Mouse (Mus musculus) MEL (cell line): ENCODE measurements around the gene Plet1. TPM values are rescaled to one million over a fixed set of nuclear protein-coding genes. Genes with fewer than 3 reads are reported as not detected.

Experiments
- DNase-seq: peaks from one replicate; pipeline ENCODE4 v3.0.0; 2011; ENCODE audit warnings: low read depth, low spot score
- H3K27ac ChIP-seq: 2 replicates; pipeline ENCODE4 v1.5.1; 2012; ENCODE audit warnings: low read depth, mild to moderate bottlenecking, control low read depth, low read length, moderate library complexity; ENCODE audit not compliant: control insufficient read depth
- H3K27me3 ChIP-seq, 2 experiments: fragments of 150-350 bp in 1 of 2; sonication (generic) in 1 of 2; 2 replicates each; pipeline ENCODE4 v1.6.1; 2012; ENCODE audit warnings: low read length in 2 of 2, mild to moderate bottlenecking in 2 of 2, improper control_type of control experiment in 1 of 2, moderate library complexity in 1 of 2; ENCODE audit not compliant: insufficient read depth in 2 of 2, control insufficient read depth in 1 of 2
- H3K36me3 ChIP-seq, 2 experiments: 2 replicates each; pipeline ENCODE4 v1.6.1; 2012 to 2014; ENCODE audit warnings: low read length in 2 of 2, improper control_type of control experiment in 1 of 2, inconsistent platforms in 1 of 2, mild to moderate bottlenecking in 1 of 2; ENCODE audit not compliant: insufficient read depth in 2 of 2, control insufficient read depth in 1 of 2
- H3K4me1 ChIP-seq, 2 experiments: fragments of 150-350 bp in 1 of 2; sonication (generic) in 1 of 2; 2 replicates each; pipeline ENCODE4 v1.6.1; 2012; ENCODE audit warnings: low read length in 2 of 2, improper control_type of control experiment in 1 of 2, mild to moderate bottlenecking in 1 of 2; ENCODE audit not compliant: insufficient read depth in 2 of 2, control insufficient read depth in 1 of 2
- H3K4me3 ChIP-seq, 2 experiments: fragments of 150-350 bp in 1 of 2; sonication (generic) in 1 of 2; 2 replicates each; pipeline ENCODE4 v1.5.1; 2012; ENCODE audit warnings: low read depth in 2 of 2, low read length in 2 of 2, mild to moderate bottlenecking in 2 of 2, moderate library complexity in 2 of 2, control low read depth in 1 of 2, improper control_type of control experiment in 1 of 2; ENCODE audit not compliant: control insufficient read depth in 1 of 2, insufficient read depth in 1 of 2
- H3K79me2 ChIP-seq: 2 replicates; pipeline ENCODE4 v1.6.1; 2012; ENCODE audit warnings: mild to moderate bottlenecking, low read length, moderate library complexity; ENCODE audit not compliant: control insufficient read depth, poor library complexity, insufficient read depth
- H3K9ac ChIP-seq: 2 replicates; pipeline ENCODE4 v1.6.1; 2012; ENCODE audit warnings: low read depth, mild to moderate bottlenecking, control low read depth, low read length, moderate library complexity; ENCODE audit not compliant: control insufficient read depth, poor library complexity, severe bottlenecking
- H3K9me3 ChIP-seq: fragments of 150-350 bp; sonication (generic); replicated peaks from 2 replicates; pipeline ENCODE4 v1.6.1; 2012; ENCODE audit warnings: mild to moderate bottlenecking, low read length, improper control_type of control experiment, moderate library complexity; ENCODE audit not compliant: insufficient read depth
- CHD1 ChIP-seq: IDR thresholded peaks from 2 replicates; pipeline ENCODE4 v1.6.1; 2012; ENCODE audit warnings: low read depth, mild to moderate bottlenecking, inconsistent platforms, low read length, improper control_type of control experiment
- CHD2 ChIP-seq: IDR thresholded peaks from 2 replicates; pipeline ENCODE4 v1.6.1; 2011; ENCODE audit warnings: low read length, improper control_type of control experiment
- EP300 ChIP-seq, 2 experiments: IDR thresholded peaks; 2 replicates each; pipeline ENCODE4 v1.6.1; 2011; ENCODE audit warnings: improper control_type of control experiment in 2 of 2, low read length in 2 of 2, low read depth in 1 of 2, mild to moderate bottlenecking in 1 of 2
- ETS1 ChIP-seq: IDR thresholded peaks from 2 replicates; pipeline ENCODE4 v1.6.1; 2012; ENCODE audit warnings: low read depth, mild to moderate bottlenecking, inconsistent platforms, low read length, improper control_type of control experiment, moderate library complexity
- GABPA ChIP-seq: IDR thresholded peaks from 2 replicates; pipeline ENCODE4 v1.6.1; 2012; ENCODE audit warnings: low read depth, mild to moderate bottlenecking, inconsistent platforms, low read length, improper control_type of control experiment, moderate library complexity
- GATA1 ChIP-seq: IDR thresholded peaks from 2 replicates; pipeline ENCODE4 v1.6.1; 2011; ENCODE audit warnings: low read depth, low read length, improper control_type of control experiment
- JUND ChIP-seq: IDR thresholded peaks from 2 replicates; pipeline ENCODE4 v1.6.1; 2011; ENCODE audit warnings: low read depth, mild to moderate bottlenecking, improper control_type of control experiment, low read length
- KAT2A ChIP-seq: conservative IDR thresholded peaks from 2 replicates; pipeline ENCODE4 v1.6.1; 2012; ENCODE audit warnings: low read depth, low read length, improper control_type of control experiment, inconsistent platforms
- MAZ ChIP-seq: IDR thresholded peaks from 2 replicates; pipeline ENCODE4 v1.6.1; 2012; ENCODE audit warnings: low read depth, mild to moderate bottlenecking, inconsistent platforms, low read length, improper control_type of control experiment
- MEF2A ChIP-seq: IDR thresholded peaks from 2 replicates; pipeline ENCODE4 v1.6.1; 2014; ENCODE audit warnings: low read depth, mild to moderate bottlenecking, inconsistent platforms, low read length, improper control_type of control experiment; ENCODE audit not compliant: poor library complexity, insufficient replicate concordance, severe bottlenecking; ENCODE audit errors: extremely low read depth
- MXI1 ChIP-seq: IDR thresholded peaks from 2 replicates; pipeline ENCODE4 v1.6.1; 2011; ENCODE audit warnings: mild to moderate bottlenecking, low read depth, low read length, improper control_type of control experiment
- MYB ChIP-seq: IDR thresholded peaks from 2 replicates; pipeline ENCODE4 v1.6.1; 2011; ENCODE audit warnings: mild to moderate bottlenecking, low read depth, low read length, improper control_type of control experiment
- MYC ChIP-seq: IDR thresholded peaks from 2 replicates; pipeline ENCODE4 v1.6.1; 2011; ENCODE audit warnings: low read depth, mild to moderate bottlenecking, low read length, improper control_type of control experiment, moderate library complexity
- NRF1 ChIP-seq: IDR thresholded peaks from 2 replicates; pipeline ENCODE4 v1.6.1; 2014; ENCODE audit warnings: low read depth, mild to moderate bottlenecking, inconsistent platforms, low read length, improper control_type of control experiment, moderate library complexity; ENCODE audit not compliant: poor library complexity, insufficient read depth, severe bottlenecking
- POLR2A ChIP-seq, 2 experiments: IDR thresholded peaks; 2 replicates each; pipeline ENCODE4 v1.6.1; 2011 to 2012; ENCODE audit warnings: low read length in 2 of 2, mild to moderate bottlenecking in 2 of 2, control low read depth in 1 of 2, improper control_type of control experiment in 1 of 2, low read depth in 1 of 2, moderate library complexity in 1 of 2; ENCODE audit not compliant: control insufficient read depth in 1 of 2, insufficient read depth in 1 of 2, poor library complexity in 1 of 2
- POLR2AphosphoS2 ChIP-seq: IDR thresholded peaks from 2 replicates; pipeline ENCODE4 v1.6.1; 2011; ENCODE audit warnings: low read length, improper control_type of control experiment
- POLR2AphosphoS5 ChIP-seq: IDR thresholded peaks from 2 replicates; pipeline ENCODE4 v1.6.1; 2012; ENCODE audit warnings: low read depth, borderline replicate concordance, mild to moderate bottlenecking, inconsistent platforms, low read length, moderate library complexity, mixed read lengths
- RAD21 ChIP-seq: IDR thresholded peaks from 2 replicates; pipeline ENCODE4 v1.6.1; 2011; ENCODE audit warnings: mild to moderate bottlenecking, low read depth, low read length, improper control_type of control experiment
- SMC3 ChIP-seq: IDR thresholded peaks from 2 replicates; pipeline ENCODE4 v1.6.1; 2011; ENCODE audit warnings: low read depth, low read length, improper control_type of control experiment
- TBP ChIP-seq: IDR thresholded peaks from 2 replicates; pipeline ENCODE4 v1.8.0; 2011; ENCODE audit warnings: low read depth, low read length, improper control_type of control experiment
- UBTF ChIP-seq: IDR thresholded peaks from 2 replicates; pipeline ENCODE4 v1.6.1; 2012; ENCODE audit warnings: low read depth, mild to moderate bottlenecking, inconsistent platforms, low read length, improper control_type of control experiment, moderate library complexity, borderline replicate concordance; ENCODE audit not compliant: insufficient read depth
- USF1 ChIP-seq: IDR thresholded peaks from 2 replicates; pipeline ENCODE4 v1.6.1; 2014; ENCODE audit warnings: low read depth, mild to moderate bottlenecking, inconsistent platforms, low read length, improper control_type of control experiment, moderate library complexity
- USF2 ChIP-seq, 2 experiments: IDR thresholded peaks; 2 replicates each; pipeline ENCODE4 v1.6.1; 2011 to 2012; ENCODE audit warnings: improper control_type of control experiment in 2 of 2, low read length in 2 of 2, borderline replicate concordance in 1 of 2, inconsistent platforms in 1 of 2, low read depth in 1 of 2, mild to moderate bottlenecking in 1 of 2; ENCODE audit not compliant: insufficient read depth in 1 of 2
- ZMIZ1 ChIP-seq: IDR thresholded peaks from 2 replicates; pipeline ENCODE4 v1.6.1; 2012; ENCODE audit warnings: low read depth, mild to moderate bottlenecking, inconsistent platforms, low read length, improper control_type of control experiment, moderate library complexity
- ZNF384 ChIP-seq: IDR thresholded peaks from 2 replicates; pipeline ENCODE4 v1.6.1; 2012; ENCODE audit warnings: low read depth, mild to moderate bottlenecking, inconsistent platforms, low read length, improper control_type of control experiment
- polyA plus RNA-seq, 2 experiments: library from polyadenylated mRNA; stranded (reverse) in 1 of 2; unstranded in 1 of 2; fragments of >175 nt in 1 of 2; fragments of >200 nt in 1 of 2; gene quantifications; 2 replicates each; pipeline versions ENCODE4 v1.2.1 to v1.2.4; 2012; ENCODE audit warnings: low replicate concordance in 2 of 2, low read depth in 1 of 2; ENCODE audit not compliant: insufficient read length in 2 of 2, insufficient read depth in 1 of 2, missing spikeins in 1 of 2
- total RNA-seq: library from RNA; depleted of rRNA; stranded (reverse); fragments of 300-350 nt; gene quantifications from 2 replicates; pipeline ENCODE4 v1.2.3, GENCODE M21; 2012

Gene Plet1
- total and polyA plus RNA-seq, 3 experiments = 0.12 to 0.81 TPM; not detected in 1

DNA sequence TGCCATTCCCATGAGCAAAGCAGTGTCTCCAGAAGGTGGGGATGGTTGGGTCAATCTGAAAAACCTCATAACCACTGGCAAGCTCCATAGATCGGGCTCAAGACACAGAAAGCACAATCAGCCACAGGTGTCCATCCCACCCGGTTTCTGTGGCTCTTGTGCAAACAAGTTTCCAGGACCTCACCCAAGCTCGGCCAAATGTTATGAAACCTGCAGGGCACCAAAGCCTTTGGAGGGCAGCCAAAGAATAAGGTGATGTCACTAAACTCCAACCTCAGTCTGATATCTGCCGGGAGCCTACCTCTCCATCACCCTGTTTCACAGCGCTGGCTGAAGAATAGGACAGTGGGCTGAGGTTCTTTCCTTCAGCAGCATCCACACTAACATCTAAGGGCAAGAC is 41.6 kb downstream of the Plet1 start:
- Histone ChIP-seq H3K27me3 (peaks cover 0 to 1% of the 10 kb centered on the region in 2 experiments; a peak in 1 of 4 replicates), H3K36me3 (peaks cover 0 to 8% of the 10 kb centered on the region in 2 experiments; a peak in 2 of 4 replicates), H3K4me3 (no peak overlapping the region), H3K9me3 (no peaks in the 10 kb centered on the region), H3K4me1 (peaks cover 2 to 14% of the 10 kb centered on the region in 2 experiments; a peak in 3 of 4 replicates), H3K27ac (no peak overlapping the region), H3K79me2 (no peaks in the 10 kb centered on the region), H3K9ac (no peak overlapping the region)
- TF ChIP-seq MAZ (no peak), ZNF384 (no peak), MEF2A (no peak), SMC3 (no peak), USF2 (IDR thresholded peaks at IDR 0.05; ENCODE audit: borderline replicate concordance in 1 of 2, insufficient read depth in 1 of 2, low read depth in 1 of 2, low read length in 2 of 2) (no peak)
- no peak for DNase-seq

GRCm38 (mm10) chr9:50536603-50537135 is 42.3 kb downstream of the Plet1 start:
- Histone ChIP-seq H3K4me1 (peaks cover 2 to 14% of the 10 kb centered on the region in 2 experiments; a peak in 3 of 4 replicates), H3K36me3 (peaks cover 0 to 8% of the 10 kb centered on the region in 2 experiments; a peak in 2 of 4 replicates), H3K27me3 (peaks cover 0 to 3% of the 10 kb centered on the region in 2 experiments; a peak in 2 of 4 replicates), H3K27ac (no peak overlapping the region), H3K9ac (no peak overlapping the region), H3K9me3 (no peaks in the 10 kb centered on the region), H3K79me2 (no peaks in the 10 kb centered on the region), H3K4me3 (no peak overlapping the region)
- TF ChIP-seq EP300 (IDR thresholded peaks at IDR 0.05; ENCODE audit: low read depth in 1 of 2, low read length in 2 of 2) (0 out of 4 replicates have a peak, but pooled peaks of 1 of the 2 experiments have one; percentile 12), GATA1 (peak; percentile 24; the same call in 1 of the 2 replicates), SMC3 (no peak)
- DNase-seq = peak; percentile 47

DNA sequence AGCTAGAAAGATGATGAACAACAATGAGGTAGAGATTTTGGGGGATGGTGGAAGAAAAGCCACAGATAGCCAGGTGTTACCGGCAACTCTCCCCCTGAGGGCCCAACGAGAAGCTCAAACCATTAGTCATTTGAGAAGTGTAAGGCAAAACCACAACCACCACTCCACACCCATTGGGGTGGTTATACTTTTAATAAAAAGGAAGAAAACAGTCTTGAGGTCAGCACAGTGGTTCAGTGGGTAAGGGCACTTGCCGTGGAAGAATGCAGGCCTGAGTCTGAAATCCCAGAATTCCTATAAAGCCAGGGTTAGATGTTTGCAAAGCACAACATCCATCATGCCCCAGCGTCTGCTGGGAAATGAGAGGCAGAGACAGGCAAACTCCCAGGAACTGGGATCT is 43.0 kb downstream of the Plet1 start:
- Histone ChIP-seq H3K4me3 (no peak overlapping the region), H3K36me3 (peaks cover 0 to 8% of the 10 kb centered on the region in 2 experiments; a peak in 2 of 4 replicates), H3K27me3 (peaks cover 0 to 3% of the 10 kb centered on the region in 2 experiments; a peak in 2 of 4 replicates), H3K9me3 (no peaks in the 10 kb centered on the region), H3K79me2 (no peaks in the 10 kb centered on the region), H3K9ac (no peak overlapping the region), H3K27ac (no peak overlapping the region), H3K4me1 (peaks cover 2 to 14% of the 10 kb centered on the region in 2 experiments; a peak in 3 of 4 replicates)
- DNase-seq = peak; percentile 35
- TF ChIP-seq UBTF (no peak), TBP (no peak), JUND (no peak), ETS1 (no peak), RAD21 (no peak), MXI1 (no peak), MYB (no peak), ZNF384 (no peak), CHD1 (no peak), USF1 (no peak), KAT2A (no peak), NRF1 (no peak), GABPA (no peak), POLR2AphosphoS2 (no peak), CHD2 (no peak), POLR2AphosphoS5 (no peak), ZMIZ1 (no peak), POLR2A (IDR thresholded peaks at IDR 0.05; ENCODE audit: control insufficient read depth in 1 of 2, insufficient read depth in 1 of 2, low read depth in 1 of 2, low read length in 2 of 2, poor library complexity in 1 of 2) (no peak), MYC (no peak)
